Mouse (Mus musculus): ENCODE measurements around the gene Tnnt3. TPM values are rescaled to one million over a fixed set of nuclear protein-coding genes. Genes with fewer than 3 reads are reported as not detected.

The Tnnt3 gene
- polyA plus RNA-seq (2014; fragmentation: Nextera tagmentation; extraction: Ambion mirVana): 8.0 and 10.8 TPM in 2 replicates

- H3K4me3 ChIP-seq (ENCODE audit: low read depth, low read length): no peak within 1 kb of the TSS
- 80% methylated on average over 2 of the region's 2 CpGs for WGBS
- no peaks in the 10 kb centered on the region for H3K36me3 ChIP-seq (ENCODE audit: control insufficient read depth, insufficient read depth, low read length)
- DNase-seq (ENCODE audit: low spot score): no peak
- 0 out of 2 replicates have a peak within 1 kb of the TSS, but pooled peaks have one; percentile 8 for H3K27ac ChIP-seq (replicated peaks; ENCODE audit: low read depth, low read length)
- H3K4me2 ChIP-seq (ENCODE audit: low read depth, severe bottlenecking): no peak within 1 kb of the TSS
- no peaks in the 10 kb centered on the region for H3K27me3 ChIP-seq (ENCODE audit: control insufficient read depth, insufficient read depth, low read length)
- H3K9ac ChIP-seq (ENCODE audit: low read length): no peak within 1 kb of the TSS
- H3K4me1 ChIP-seq (ENCODE audit: control insufficient read depth, insufficient read depth, low read length): peaks cover 6% of the 10 kb centered on the region
- no peaks in the 10 kb centered on the region for H3K9me3 ChIP-seq (ENCODE audit: control insufficient read depth, low read length)
- no peak for ATAC-seq (ENCODE audit: insufficient number of reproducible peaks, low FRiP score, low TSS enrichment, low read depth)
These were observed at the start of gene Tnnt3 for GRCm38 (mm10) chr7:142498575-142498974. TSS of gene Tnnt3 (plus strand) at chr7:142498836.

- Histone ChIP-seq H3K4me1 (ENCODE audit: control insufficient read depth, insufficient read depth, low read length) (no peaks in the 10 kb centered on the region), H3K9me3 (ENCODE audit: control insufficient read depth, low read length) (no peaks in the 10 kb centered on the region), H3K36me3 (ENCODE audit: control insufficient read depth, insufficient read depth, low read length) (no peaks in the 10 kb centered on the region), H3K27ac (replicated peaks; ENCODE audit: low read depth, low read length) (no peak overlapping the region), H3K4me3 (ENCODE audit: low read depth, low read length) (no peak overlapping the region), H3K9ac (ENCODE audit: low read length) (no peak overlapping the region), H3K4me2 (ENCODE audit: low read depth, severe bottlenecking) (no peak overlapping the region), H3K27me3 (ENCODE audit: control insufficient read depth, insufficient read depth, low read length) (no peaks in the 10 kb centered on the region)
- no peak for DNase-seq (ENCODE audit: low spot score)
- ATAC-seq (ENCODE audit: insufficient number of reproducible peaks, low FRiP score, low TSS enrichment, low read depth): no peak
- WGBS: 74% methylated on average over 6 of the region's 6 CpGs
These were observed 49.5 kb upstream of the Tnnt3 start for GRCm38 (mm10) chr7:142449038-142449617.

DNA sequence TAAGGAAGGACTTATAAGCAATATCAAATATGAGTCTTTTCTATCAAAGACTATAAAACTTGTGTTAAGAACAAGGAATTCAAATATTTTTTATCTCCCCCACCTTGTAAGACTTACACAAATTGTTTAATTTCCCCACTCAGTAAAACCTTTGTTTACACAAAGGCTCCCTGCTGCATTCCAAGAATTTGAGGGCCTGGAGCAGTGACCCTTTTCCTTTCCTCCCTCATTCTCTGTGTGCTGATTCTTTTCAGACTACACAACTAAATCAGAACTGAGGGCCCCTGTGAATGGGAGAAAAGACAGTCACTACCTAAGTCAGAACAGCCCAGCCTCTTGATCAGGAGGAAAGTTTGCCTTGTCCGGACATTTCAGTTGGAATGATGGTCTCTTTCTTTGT is 43.9 kb upstream of the Tnnt3 start:
- WGBS: 56% methylated on average over 1 of the region's 1 CpGs
- no peaks in the 10 kb centered on the region for H3K9me3 ChIP-seq (ENCODE audit: control insufficient read depth, low read length)
- no peak for ATAC-seq (ENCODE audit: insufficient number of reproducible peaks, low FRiP score, low TSS enrichment, low read depth)
- no peak overlapping the region for H3K4me2 ChIP-seq (ENCODE audit: low read depth, severe bottlenecking)
- no peak overlapping the region for H3K9ac ChIP-seq (ENCODE audit: low read length)
- no peaks in the 10 kb centered on the region for H3K36me3 ChIP-seq (ENCODE audit: control insufficient read depth, insufficient read depth, low read length)
- no peak overlapping the region for H3K27ac ChIP-seq (replicated peaks; ENCODE audit: low read depth, low read length)
- H3K27me3 ChIP-seq (ENCODE audit: control insufficient read depth, insufficient read depth, low read length): no peaks in the 10 kb centered on the region
- H3K4me1 ChIP-seq (ENCODE audit: control insufficient read depth, insufficient read depth, low read length): peaks cover 8% of the 10 kb centered on the region
- no peak for DNase-seq (ENCODE audit: low spot score)
- no peak overlapping the region for H3K4me3 ChIP-seq (ENCODE audit: low read depth, low read length)

DNA sequence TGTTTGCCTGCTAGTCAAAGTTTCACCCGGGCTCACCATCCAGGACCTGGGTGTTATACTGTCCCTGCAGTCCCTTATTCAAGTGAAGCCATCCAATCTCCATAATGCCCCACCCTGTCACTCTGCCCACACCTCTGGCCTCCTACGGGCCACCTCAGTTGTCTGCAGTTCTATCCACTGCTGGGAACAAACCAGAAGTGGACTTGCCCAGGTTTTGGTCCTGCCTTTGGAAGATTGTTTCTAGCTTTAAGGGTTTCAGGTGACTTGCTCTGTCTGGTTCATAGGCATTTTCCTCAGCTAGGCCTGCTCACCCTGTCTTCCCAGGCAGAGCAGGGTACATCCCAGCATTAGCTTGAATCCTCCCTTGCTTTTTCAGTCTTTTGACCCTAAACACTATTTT is 43.4 kb upstream of the Tnnt3 start:
- no peaks in the 10 kb centered on the region for H3K36me3 ChIP-seq (ENCODE audit: control insufficient read depth, insufficient read depth, low read length)
- H3K9me3 ChIP-seq (ENCODE audit: control insufficient read depth, low read length): no peaks in the 10 kb centered on the region
- WGBS: 52% methylated on average over 2 of the region's 2 CpGs
- H3K4me2 ChIP-seq (ENCODE audit: low read depth, severe bottlenecking): no peak overlapping the region
- H3K4me1 ChIP-seq (ENCODE audit: control insufficient read depth, insufficient read depth, low read length): peaks cover 8% of the 10 kb centered on the region
- H3K27ac ChIP-seq (replicated peaks; ENCODE audit: low read depth, low read length): no peak overlapping the region
- ATAC-seq (ENCODE audit: insufficient number of reproducible peaks, low FRiP score, low TSS enrichment, low read depth): no peak
- no peaks in the 10 kb centered on the region for H3K27me3 ChIP-seq (ENCODE audit: control insufficient read depth, insufficient read depth, low read length)
- no peak overlapping the region for H3K4me3 ChIP-seq (ENCODE audit: low read depth, low read length)
- H3K9ac ChIP-seq (ENCODE audit: low read length): no peak overlapping the region
- no peak for DNase-seq (ENCODE audit: low spot score)

- Histone ChIP-seq H3K36me3 (ENCODE audit: control insufficient read depth, insufficient read depth, low read length) (no peaks in the 10 kb centered on the region), H3K9ac (ENCODE audit: low read length) (no peak overlapping the region), H3K4me3 (ENCODE audit: low read depth, low read length) (no peak overlapping the region), H3K27me3 (ENCODE audit: control insufficient read depth, insufficient read depth, low read length) (no peaks in the 10 kb centered on the region), H3K4me2 (ENCODE audit: low read depth, severe bottlenecking) (no peak overlapping the region), H3K9me3 (ENCODE audit: control insufficient read depth, low read length) (no peaks in the 10 kb centered on the region), H3K4me1 (ENCODE audit: control insufficient read depth, insufficient read depth, low read length) (peaks cover 8% of the 10 kb centered on the region), H3K27ac (replicated peaks; ENCODE audit: low read depth, low read length) (no peak overlapping the region)
- WGBS: 81% methylated on average over 3 of the region's 3 CpGs
- no peak for ATAC-seq (ENCODE audit: insufficient number of reproducible peaks, low FRiP score, low TSS enrichment, low read depth)
- DNase-seq (ENCODE audit: low spot score): no peak
These were observed 41.8 kb upstream of the Tnnt3 start for GRCm38 (mm10) chr7:142456806-142457205.

- H3K9ac ChIP-seq (ENCODE audit: low read length): no peak overlapping the region
- DNase-seq (ENCODE audit: low spot score) (peak; percentile 51), ATAC-seq (ENCODE audit: insufficient number of reproducible peaks, low FRiP score, low TSS enrichment, low read depth) (no peak; the same call in 1 of the 2 replicates)
- no peaks in the 10 kb centered on the region for H3K27me3 ChIP-seq (ENCODE audit: control insufficient read depth, insufficient read depth, low read length)
- H3K4me1 ChIP-seq (ENCODE audit: control insufficient read depth, insufficient read depth, low read length): peaks cover 8% of the 10 kb centered on the region
- H3K27ac ChIP-seq (replicated peaks; ENCODE audit: low read depth, low read length): peak overlapping the region; percentile 63
- no peak overlapping the region for H3K4me2 ChIP-seq (ENCODE audit: low read depth, severe bottlenecking)
- no peaks in the 10 kb centered on the region for H3K9me3 ChIP-seq (ENCODE audit: control insufficient read depth, low read length)
- no peak overlapping the region for H3K4me3 ChIP-seq (ENCODE audit: low read depth, low read length)
- 23% methylated on average over 3 of the region's 3 CpGs for WGBS
- no peaks in the 10 kb centered on the region for H3K36me3 ChIP-seq (ENCODE audit: control insufficient read depth, insufficient read depth, low read length)
These were observed 41.3 kb upstream of the Tnnt3 start for GRCm38 (mm10) chr7:142457227-142457811.

GRCm38 (mm10) chr7:142458026-142458425 is 40.6 kb upstream of the Tnnt3 start:
- no peaks in the 10 kb centered on the region for H3K9me3 ChIP-seq (ENCODE audit: control insufficient read depth, low read length)
- H3K27me3 ChIP-seq (ENCODE audit: control insufficient read depth, insufficient read depth, low read length): no peaks in the 10 kb centered on the region
- peaks cover 8% of the 10 kb centered on the region for H3K4me1 ChIP-seq (ENCODE audit: control insufficient read depth, insufficient read depth, low read length)
- peak overlapping the region; percentile 63 for H3K27ac ChIP-seq (replicated peaks; ENCODE audit: low read depth, low read length)
- ATAC-seq (ENCODE audit: insufficient number of reproducible peaks, low FRiP score, low TSS enrichment, low read depth): peak; percentile 65; the same call in 1 of the 2 replicates
- peak; percentile 49 for DNase-seq (ENCODE audit: low spot score)
- no peaks in the 10 kb centered on the region for H3K36me3 ChIP-seq (ENCODE audit: control insufficient read depth, insufficient read depth, low read length)
- no peak overlapping the region for H3K4me3 ChIP-seq (ENCODE audit: low read depth, low read length)
- H3K4me2 ChIP-seq (ENCODE audit: low read depth, severe bottlenecking): no peak overlapping the region
- 11% methylated on average over 2 of the region's 2 CpGs for WGBS
- H3K9ac ChIP-seq (ENCODE audit: low read length): no peak overlapping the region

DNA sequence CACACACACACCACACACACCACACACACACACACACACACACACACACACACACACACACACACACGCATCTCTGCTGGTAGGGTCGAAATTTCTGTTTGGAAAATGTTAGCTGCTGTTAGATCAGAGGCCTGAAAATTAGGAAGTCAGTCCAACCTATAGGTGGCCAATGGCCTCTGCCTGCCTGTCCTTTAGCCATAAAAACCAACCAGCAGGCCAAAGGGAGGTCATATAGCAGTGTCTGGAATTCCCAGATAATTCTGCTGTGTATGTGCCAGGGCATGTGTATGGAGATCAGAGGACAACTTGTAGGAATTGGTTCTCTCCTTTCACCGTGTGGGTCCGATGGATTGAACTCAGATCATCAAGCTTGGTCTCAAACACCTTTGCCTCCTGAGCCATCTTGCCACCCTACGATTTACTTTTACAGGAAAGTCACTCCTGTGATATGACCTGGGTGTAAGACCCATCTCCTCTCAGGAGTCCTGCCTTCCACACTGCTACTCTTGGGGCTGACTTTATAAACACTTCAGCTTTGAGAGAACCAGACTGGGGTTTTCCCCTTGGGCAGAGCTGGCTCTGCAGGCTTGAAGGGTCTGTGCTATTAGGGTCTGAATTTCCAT is 39.8 kb upstream of the Tnnt3 start:
- DNase-seq (ENCODE audit: low spot score) (no peak), ATAC-seq (ENCODE audit: insufficient number of reproducible peaks, low FRiP score, low TSS enrichment, low read depth) (no peak)
- H3K27ac ChIP-seq (replicated peaks; ENCODE audit: low read depth, low read length): peak overlapping the region; percentile 63
- no peak overlapping the region for H3K4me3 ChIP-seq (ENCODE audit: low read depth, low read length)
- no peak overlapping the region for H3K9ac ChIP-seq (ENCODE audit: low read length)
- H3K4me1 ChIP-seq (ENCODE audit: control insufficient read depth, insufficient read depth, low read length): peaks cover 8% of the 10 kb centered on the region
- H3K9me3 ChIP-seq (ENCODE audit: control insufficient read depth, low read length): no peaks in the 10 kb centered on the region
- no peaks in the 10 kb centered on the region for H3K36me3 ChIP-seq (ENCODE audit: control insufficient read depth, insufficient read depth, low read length)
- no peak overlapping the region for H3K4me2 ChIP-seq (ENCODE audit: low read depth, severe bottlenecking)
- no peaks in the 10 kb centered on the region for H3K27me3 ChIP-seq (ENCODE audit: control insufficient read depth, insufficient read depth, low read length)
- 79% methylated on average over 5 of the region's 5 CpGs for WGBS

All from limb, embryonic 11.5 days (tissue).